Mouse (Mus musculus) hindbrain, embryonic 16.5 days (tissue): Measurements from ENCODE around the gene Wdr25. TPM values are rescaled to one million over a fixed set of nuclear protein-coding genes. Genes with fewer than 3 reads are reported as not detected.
A peak's percentile ranks its signal among the peaks of the same experiment; 100 is the strongest.

Experiments
- ATAC-seq: fragments of 200-750 bp; cut with Nextera tagmentation; 2 replicates; pipeline ENCODE4 v1.8.0; 2017; ENCODE audit warnings: moderate TSS enrichment, moderate library complexity
- H3K27ac ChIP-seq: fragments of 300-500 bp; sonication (generic); 2 replicates; pipeline ENCODE4 v1.5.1; 2014; ENCODE audit warnings: low read depth, mild to moderate bottlenecking, control low read depth, low read length, moderate library complexity
- H3K27me3 ChIP-seq: fragments of 300-500 bp; sonication (generic); replicated peaks from 2 replicates; pipeline ENCODE4 v1.6.1; 2014; ENCODE audit warnings: low read length; ENCODE audit not compliant: control insufficient read depth, insufficient read depth
- H3K36me3 ChIP-seq: fragments of 300-500 bp; sonication (generic); 2 replicates; pipeline ENCODE4 v1.6.1; 2014; ENCODE audit warnings: mild to moderate bottlenecking, low read length, moderate library complexity, mixed read lengths; ENCODE audit not compliant: control insufficient read depth, insufficient read depth
- H3K4me1 ChIP-seq: fragments of 300-500 bp; sonication (generic); 2 replicates; pipeline ENCODE4 v1.6.1; 2014; ENCODE audit warnings: low read depth, low read length; ENCODE audit not compliant: control insufficient read depth, insufficient read depth
- H3K4me2 ChIP-seq: fragments of 300-500 bp; sonication (generic); 2 replicates; pipeline ENCODE4 v1.6.1; 2014; ENCODE audit warnings: mild to moderate bottlenecking, low read length, control low read depth, moderate library complexity
- H3K4me3 ChIP-seq: fragments of 300-500 bp; sonication (generic); 2 replicates; pipeline ENCODE4 v1.5.1; 2014; ENCODE audit warnings: mild to moderate bottlenecking, low read length, control low read depth, moderate library complexity
- H3K9ac ChIP-seq: fragments of 300-500 bp; sonication (generic); 2 replicates; pipeline ENCODE4 v1.6.1; 2014; ENCODE audit warnings: low read depth, mild to moderate bottlenecking, control low read depth, low read length, moderate library complexity
- H3K9me3 ChIP-seq: fragments of 300-500 bp; sonication (generic); 2 replicates; pipeline ENCODE4 v1.6.1; 2014; ENCODE audit warnings: mild to moderate bottlenecking, low read length, moderate library complexity; ENCODE audit not compliant: control insufficient read depth
- WGBS: fragments of 180-500 bp; shearing (Covaris S2); extraction: QIAGEN DNeasy Blood & Tissue Kit; methylation state at CpG from one replicate; pipeline ENCODE4 v1.1.7; 2014; 5-methylcytosine and 5-hydroxymethylcytosine counted together
- polyA plus RNA-seq: library from polyadenylated mRNA; unstranded; fragments of >200 nt; fragmentation: Nextera tagmentation; extraction: Ambion mirVana; gene quantifications from 2 replicates; pipeline ENCODE4 v1.2.1, GENCODE M21; 2015

Wdr25 gene
- polyA plus RNA-seq, 1 experiment from 2014 or later: 5.0 TPM

GRCm38 (mm10) chr12:108982684-108982960 lies 89.2 kb downstream of the Wdr25 start:
- H3K36me3 ChIP-seq: no peaks in the 10 kb centered on the region
- H3K4me3 ChIP-seq: no peak overlapping the region
- peaks cover 22% of the 10 kb centered on the region for H3K4me1 ChIP-seq
- H3K27ac ChIP-seq: no peak overlapping the region
- H3K27me3 ChIP-seq: no peaks in the 10 kb centered on the region
- H3K9me3 ChIP-seq: no peaks in the 10 kb centered on the region
- no peak for ATAC-seq
- no peak overlapping the region for H3K4me2 ChIP-seq
- 37% methylated on average over 6 of the region's 6 CpGs for WGBS
- H3K9ac ChIP-seq: no peak overlapping the region

DNA sequence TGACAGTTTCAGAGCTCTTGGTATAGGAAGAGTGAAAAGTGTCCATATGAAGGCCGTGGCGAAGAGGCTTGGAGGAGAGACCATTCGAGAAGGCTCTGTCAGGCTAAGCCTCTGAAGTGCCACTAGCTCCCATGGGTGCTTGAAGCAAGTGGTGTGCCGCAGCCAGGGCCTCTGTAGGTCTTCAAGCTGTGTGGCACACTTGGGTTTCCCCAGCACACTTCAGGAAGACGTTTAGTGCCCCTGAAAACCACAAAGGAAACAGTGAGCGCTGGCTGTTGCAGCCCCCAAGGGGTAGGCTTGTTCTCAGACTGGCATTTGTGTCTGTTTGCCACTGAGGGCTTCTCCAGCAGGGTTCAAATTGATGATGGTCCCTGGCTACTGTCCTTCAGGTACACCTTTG lies 90.1 kb downstream of the Wdr25 start:
- no peak overlapping the region for H3K27ac ChIP-seq
- no peak overlapping the region for H3K4me3 ChIP-seq
- 89% methylated on average over 6 of the region's 6 CpGs for WGBS
- H3K9me3 ChIP-seq: no peaks in the 10 kb centered on the region
- H3K4me2 ChIP-seq: no peak overlapping the region
- peaks cover 22% of the 10 kb centered on the region for H3K4me1 ChIP-seq
- no peak overlapping the region for H3K9ac ChIP-seq
- H3K27me3 ChIP-seq: no peaks in the 10 kb centered on the region
- H3K36me3 ChIP-seq: no peaks in the 10 kb centered on the region
- no peak for ATAC-seq

DNA sequence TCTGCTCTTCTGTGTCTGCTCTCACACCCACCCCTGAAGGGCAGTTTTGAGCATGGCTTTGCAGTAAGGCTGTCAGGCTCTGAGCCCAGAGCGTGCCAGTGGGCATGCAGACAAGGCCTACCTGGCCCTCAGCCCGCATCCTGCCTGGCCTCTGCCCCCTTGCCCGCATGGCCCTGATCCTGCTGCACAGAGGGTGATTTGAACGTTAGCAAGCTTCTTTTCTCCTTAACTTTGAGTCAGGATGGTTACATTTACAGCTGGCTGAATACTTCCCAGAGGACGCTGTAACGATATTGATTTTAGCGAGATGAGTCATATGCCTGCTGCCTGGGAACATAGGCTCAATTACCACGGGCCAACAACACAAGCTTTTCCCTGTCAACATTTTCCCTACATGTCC lies 91.0 kb downstream of the Wdr25 start:
- H3K4me2 ChIP-seq: no peak overlapping the region
- H3K4me3 ChIP-seq: no peak overlapping the region
- no peak overlapping the region for H3K27ac ChIP-seq
- H3K9ac ChIP-seq: no peak overlapping the region
- WGBS: 56% methylated on average over 8 of the region's 8 CpGs
- H3K27me3 ChIP-seq: no peaks in the 10 kb centered on the region
- H3K9me3 ChIP-seq: no peaks in the 10 kb centered on the region
- peaks cover 17% of the 10 kb centered on the region for H3K4me1 ChIP-seq
- no peak for ATAC-seq
- no peaks in the 10 kb centered on the region for H3K36me3 ChIP-seq

DNA sequence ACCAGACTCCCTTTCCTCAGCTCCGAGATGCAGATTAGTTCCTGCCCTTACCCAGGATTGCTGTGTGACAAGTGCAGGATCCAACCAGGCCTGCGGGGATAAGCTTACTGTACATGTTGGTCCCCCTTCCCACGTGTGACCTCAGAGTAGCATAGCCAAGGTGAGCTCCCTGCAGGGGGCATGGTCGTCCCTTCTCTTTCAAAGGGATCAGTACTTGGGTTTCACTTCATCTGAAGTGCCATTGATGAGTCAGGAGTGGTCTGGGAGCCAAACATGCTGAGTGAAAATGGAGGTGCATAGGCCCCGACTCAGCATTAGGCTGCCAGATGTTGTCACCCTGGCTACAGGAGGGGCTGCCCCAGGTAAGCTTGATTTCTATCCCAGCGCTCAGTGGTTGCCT lies 91.6 kb downstream of the Wdr25 start:
- 89% methylated on average over 6 of the region's 6 CpGs for WGBS
- Histone ChIP-seq H3K4me3 (no peak overlapping the region), H3K4me1 (peaks cover 15% of the 10 kb centered on the region), H3K36me3 (no peaks in the 10 kb centered on the region), H3K9ac (no peak overlapping the region), H3K27ac (no peak overlapping the region), H3K27me3 (no peaks in the 10 kb centered on the region), H3K9me3 (no peaks in the 10 kb centered on the region), H3K4me2 (no peak overlapping the region)
- ATAC-seq: no peak

DNA sequence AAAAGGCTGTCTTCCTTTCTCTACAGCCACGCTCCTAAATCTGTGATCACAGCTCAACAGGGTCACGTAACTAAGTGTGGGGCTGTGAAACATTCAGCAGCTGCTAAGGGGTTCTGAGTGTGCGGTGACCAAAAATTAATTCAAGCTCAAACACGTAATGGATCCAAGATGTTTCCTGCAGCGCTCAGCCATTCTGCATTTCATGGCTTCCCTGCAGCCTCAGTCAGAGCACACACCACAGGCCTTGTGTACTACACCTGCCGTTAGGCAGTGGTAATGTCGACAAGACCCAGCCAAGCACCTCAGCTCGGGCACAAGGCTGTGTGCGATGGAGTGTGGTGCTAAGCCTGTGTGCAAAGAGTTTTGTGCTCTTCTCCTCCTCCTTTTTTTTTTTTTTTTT lies 94.0 kb downstream of the Wdr25 start:
- Histone ChIP-seq H3K4me3 (no peak overlapping the region), H3K4me2 (no peak overlapping the region)
- 73% methylated on average over 9 of the region's 9 CpGs for WGBS

GRCm38 (mm10) chr12:108990425-108990824 lies 97.0 kb downstream of the Wdr25 start:
- no peak overlapping the region for H3K4me2 ChIP-seq
- H3K27ac ChIP-seq: no peak overlapping the region
- no peak overlapping the region for H3K9ac ChIP-seq
- peaks cover 6% of the 10 kb centered on the region; the same call in 1 of the 2 replicates for H3K4me1 ChIP-seq
- no peaks in the 10 kb centered on the region for H3K9me3 ChIP-seq
- no peaks in the 10 kb centered on the region for H3K36me3 ChIP-seq
- WGBS: 51% methylated on average over 9 of the region's 9 CpGs
- 0 out of 2 replicates have a peak, but pooled peaks have one; percentile 37 for ATAC-seq
- no peaks in the 10 kb centered on the region; the same call in 1 of the 2 replicates for H3K27me3 ChIP-seq
- H3K4me3 ChIP-seq: no peak overlapping the region

More for the DNA sequence above, 94.0 kb downstream of the Wdr25 start:
- H3K9me3 ChIP-seq: no peaks in the 10 kb centered on the region
- ATAC-seq: no peak
- peaks cover 6% of the 10 kb centered on the region for H3K4me1 ChIP-seq
- no peaks in the 10 kb centered on the region for H3K36me3 ChIP-seq
- no peaks in the 10 kb centered on the region for H3K27me3 ChIP-seq
- no peak overlapping the region for H3K9ac ChIP-seq
- no peak overlapping the region for H3K27ac ChIP-seq

DNA sequence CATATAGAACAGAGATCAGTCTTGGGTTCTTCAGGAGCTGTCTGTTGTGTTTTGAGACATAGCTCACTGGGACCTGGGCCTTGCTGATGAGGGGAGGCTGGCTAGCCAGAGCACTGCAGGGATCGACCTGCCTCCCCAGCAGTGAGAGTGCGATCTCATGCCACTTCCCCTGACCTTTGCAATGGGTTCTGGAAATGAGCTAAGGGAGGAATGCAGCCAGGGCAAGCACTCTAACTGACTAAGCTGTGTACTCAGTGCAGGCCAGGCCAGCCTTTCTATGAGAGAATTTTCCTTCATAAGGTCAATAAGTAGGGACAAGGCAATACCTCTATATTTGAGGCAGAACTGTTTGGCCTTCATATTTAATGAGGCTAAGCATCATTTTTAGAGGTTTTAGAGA lies 99.6 kb downstream of the Wdr25 start:
- ATAC-seq: no peak
- H3K27ac ChIP-seq: no peak overlapping the region
- no peaks in the 10 kb centered on the region for H3K9me3 ChIP-seq
- H3K4me2 ChIP-seq: no peak overlapping the region
- H3K36me3 ChIP-seq: no peaks in the 10 kb centered on the region
- 86% methylated on average over 2 of the region's 2 CpGs for WGBS
- no peak overlapping the region for H3K9ac ChIP-seq
- H3K4me3 ChIP-seq: no peak overlapping the region
- H3K27me3 ChIP-seq: no peaks in the 10 kb centered on the region; the same call in 1 of the 2 replicates
- peaks cover 6% of the 10 kb centered on the region; the same call in 1 of the 2 replicates for H3K4me1 ChIP-seq

- Histone ChIP-seq H3K27me3 (no peaks in the 10 kb centered on the region; the same call in 1 of the 2 replicates), H3K27ac (no peak overlapping the region), H3K9me3 (no peaks in the 10 kb centered on the region), H3K9ac (no peak overlapping the region), H3K36me3 (no peaks in the 10 kb centered on the region), H3K4me1 (peaks cover 6% of the 10 kb centered on the region; the same call in 1 of the 2 replicates), H3K4me3 (no peak overlapping the region), H3K4me2 (peak overlapping the region; percentile 33)
- WGBS: 8% methylated on average over 19 of the region's 19 CpGs
- ATAC-seq: peak; percentile 73
Measured at GRCm38 (mm10) chr12:108994436-108995031, 101.1 kb downstream of the Wdr25 start.

- Histone ChIP-seq H3K27ac (no peak overlapping the region), H3K9ac (no peak overlapping the region), H3K4me3 (no peak overlapping the region), H3K27me3 (no peaks in the 10 kb centered on the region; the same call in 1 of the 2 replicates), H3K4me1 (peaks cover 6% of the 10 kb centered on the region; the same call in 1 of the 2 replicates), H3K36me3 (no peaks in the 10 kb centered on the region), H3K4me2 (no peak overlapping the region), H3K9me3 (no peaks in the 10 kb centered on the region)
- 75% methylated on average over 12 of the region's 12 CpGs for WGBS
- ATAC-seq: no peak
Measured at GRCm38 (mm10) chr12:108995976-108996636, 102.7 kb downstream of the Wdr25 start.
